Mouse (Mus musculus): ENCODE measurements around the gene Vmn1r159. TPM values are rescaled to one million over a fixed set of nuclear protein-coding genes. Genes with fewer than 3 reads are reported as not detected.
"Not testable (repeated sequence)": the region's sequence is repeated elsewhere in the genome, so short reads cannot be mapped to it uniquely, and the experiment has no call there.

Vmn1r159 gene
- polyA plus RNA-seq (2015; fragmentation: Nextera tagmentation; extraction: Ambion mirVana): not detected in 2 replicates

GRCm38 (mm10) chr7:22843505-22843904, at the start of gene Vmn1r159:
Gene Vmn1r159 (minus strand): TSS chr7:22843605.
- H3K4me2 ChIP-seq; H3K36me3 ChIP-seq; H3K4me1 ChIP-seq; H3K9me3 ChIP-seq (replicated peaks); H3K4me3 ChIP-seq (replicated peaks); H3K27ac ChIP-seq (replicated peaks); ATAC-seq (ENCODE audit: low FRiP score); H3K27me3 ChIP-seq (replicated peaks); H3K9ac ChIP-seq (replicated peaks): not testable (repeated sequence)
- WGBS: 58% methylated on average over 3 of the region's 3 CpGs

GRCm38 (mm10) chr7:22870924-22871323, 27.5 kb upstream of the Vmn1r159 start, which contains the start of gene Vmn1r160:
Gene Vmn1r160 (plus strand): TSS chr7:22871224.
- not testable (repeated sequence) for H3K9me3 ChIP-seq (replicated peaks); H3K9ac ChIP-seq (replicated peaks); H3K4me1 ChIP-seq; H3K36me3 ChIP-seq; H3K4me3 ChIP-seq (replicated peaks); H3K27ac ChIP-seq (replicated peaks); ATAC-seq (ENCODE audit: low FRiP score); H3K27me3 ChIP-seq (replicated peaks); H3K4me2 ChIP-seq
- 33% methylated on average over 1 of the region's 3 CpGs for WGBS

Other genes starting within 250 kb of the Vmn1r159 start
- not detected in 2 replicates for gene Vmn1r155, start 185.6 kb downstream of the Vmn1r159 start, polyA plus RNA-seq (2015; fragmentation: Nextera tagmentation; extraction: Ambion mirVana)
- not detected in 2 replicates for gene Gm8693, start 151.3 kb downstream of the Vmn1r159 start, polyA plus RNA-seq (2015; fragmentation: Nextera tagmentation; extraction: Ambion mirVana)
- not detected in 2 replicates for gene Gm4567, start 123.9 kb downstream of the Vmn1r159 start, polyA plus RNA-seq (2015; fragmentation: Nextera tagmentation; extraction: Ambion mirVana)
- not detected in 2 replicates for gene Vmn1r157, start 81.9 kb downstream of the Vmn1r159 start, polyA plus RNA-seq (2015; fragmentation: Nextera tagmentation; extraction: Ambion mirVana)
- not detected in 2 replicates for gene Vmn1r158, start 52.8 kb downstream of the Vmn1r159 start, polyA plus RNA-seq (2015; fragmentation: Nextera tagmentation; extraction: Ambion mirVana)
- not detected in 2 replicates for gene Vmn1r160, start 27.6 kb upstream of the Vmn1r159 start, polyA plus RNA-seq (2015; fragmentation: Nextera tagmentation; extraction: Ambion mirVana)
- not detected in 2 replicates for gene Gm4214, start 141.1 kb upstream of the Vmn1r159 start, polyA plus RNA-seq (2015; fragmentation: Nextera tagmentation; extraction: Ambion mirVana)
- not detected in 2 replicates for gene Gm4216, start 176.3 kb upstream of the Vmn1r159 start, polyA plus RNA-seq (2015; fragmentation: Nextera tagmentation; extraction: Ambion mirVana)
- gene Vmn1r163, start 211.9 kb upstream of the Vmn1r159 start, polyA plus RNA-seq (2015; fragmentation: Nextera tagmentation; extraction: Ambion mirVana): not detected in 2 replicates
- not detected in 2 replicates for gene Gm8720, start 223.9 kb upstream of the Vmn1r159 start, polyA plus RNA-seq (2015; fragmentation: Nextera tagmentation; extraction: Ambion mirVana)

All from neural tube, embryonic 15.5 days (tissue).